Mouse (Mus musculus) limb, embryonic 14.5 days (tissue): ENCODE measurements around the gene Uggt1. TPM values are rescaled to one million over a fixed set of nuclear protein-coding genes. Genes with fewer than 3 reads are reported as not detected.

Experiments
- ATAC-seq: fragments of 200-750 bp; cut with Nextera tagmentation; 2 replicates; pipeline ENCODE4 v1.8.0; 2017; ENCODE audit warnings: low read depth, moderate number of reproducible peaks, moderate TSS enrichment; ENCODE audit not compliant: low FRiP score
- DNase-seq: peaks from one replicate; pipeline ENCODE4 v3.0.0-alpha.2; 2015; ENCODE audit warnings: low spot score
- H3K27ac ChIP-seq: fragments of 300-500 bp; sonication (generic); replicated peaks from 2 replicates; pipeline ENCODE4 v1.5.1; 2014; ENCODE audit warnings: low read depth, mild to moderate bottlenecking, low read length, moderate library complexity, mixed read lengths
- H3K27me3 ChIP-seq: fragments of 300-500 bp; sonication (generic); 2 replicates; pipeline ENCODE4 v1.6.1; 2014; ENCODE audit warnings: low read length, mixed read lengths; ENCODE audit not compliant: control insufficient read depth, insufficient read depth
- H3K36me3 ChIP-seq: fragments of 300-500 bp; sonication (generic); 2 replicates; pipeline ENCODE4 v1.6.1; 2014; ENCODE audit warnings: mild to moderate bottlenecking, low read length, moderate library complexity, mixed read lengths; ENCODE audit not compliant: control insufficient read depth, insufficient read depth
- H3K4me1 ChIP-seq: fragments of 300-500 bp; sonication (generic); 2 replicates; pipeline ENCODE4 v1.6.1; 2014; ENCODE audit warnings: antibody characterized with exemption, low read length, mixed read lengths; ENCODE audit not compliant: control insufficient read depth, insufficient read depth
- H3K4me2 ChIP-seq: fragments of 300-500 bp; sonication (generic); replicated peaks from 2 replicates; pipeline ENCODE4 v1.6.1; 2014; ENCODE audit warnings: low read depth, mild to moderate bottlenecking, low read length, moderate library complexity; ENCODE audit not compliant: severe bottlenecking
- H3K4me3 ChIP-seq: fragments of 300-500 bp; sonication (generic); replicated peaks from 2 replicates; pipeline ENCODE4 v1.5.1; 2014; ENCODE audit warnings: low read length
- H3K9ac ChIP-seq: fragments of 300-500 bp; sonication (generic); 2 replicates; pipeline ENCODE4 v1.6.1; 2014; ENCODE audit warnings: mild to moderate bottlenecking, low read depth, low read length, moderate library complexity; ENCODE audit not compliant: severe bottlenecking
- H3K9me3 ChIP-seq: fragments of 300-500 bp; sonication (generic); 2 replicates; pipeline ENCODE4 v1.6.1; 2016; ENCODE audit warnings: low read length; ENCODE audit not compliant: control insufficient read depth
- POLR2A ChIP-seq: fragments of 200-500 bp; IDR thresholded peaks from 2 replicates; pipeline ENCODE4 v1.8.0; 2012; ENCODE audit warnings: inconsistent platforms, mild to moderate bottlenecking, moderate library complexity, borderline replicate concordance; ENCODE audit not compliant: insufficient read depth, insufficient read length; ENCODE audit errors: extremely low read depth
- WGBS: fragments of 180-500 bp; shearing (Covaris S2); extraction: QIAGEN DNeasy Blood & Tissue Kit; methylation state at CpG from one replicate; pipeline ENCODE4 v1.1.7; 2014; 5-methylcytosine and 5-hydroxymethylcytosine counted together
- polyA plus RNA-seq, 2 experiments: library from polyadenylated mRNA; depleted of rRNA in 1 of 2; stranded (reverse) in 1 of 2; unstranded in 1 of 2; fragments of >200 nt; fragmentation: Nextera tagmentation in 1 of 2; extraction: Ambion mirVana in 1 of 2; gene quantifications; 2 replicates each; pipeline versions ENCODE4 v1.2.1 to v1.2.3; 2012 to 2014

Gene Uggt1
- polyA plus RNA-seq, 2 experiments = 30.8 to 74.3 TPM

GRCm38 (mm10) chr1:36263833-36264488 lies 19.4 kb upstream of the Uggt1 start:
- TF ChIP-seq POLR2A = no peak
- Histone ChIP-seq H3K27ac (no peak overlapping the region), H3K4me2 (no peak overlapping the region), H3K9ac (0 out of 2 replicates have a peak overlapping the region, but pooled peaks have one; percentile 25), H3K4me3 (no peak overlapping the region), H3K36me3 (no peaks in the 10 kb centered on the region), H3K27me3 (0 out of 2 replicates have a peak, but pooled peaks cover under 1% of the 10 kb centered on the region), H3K9me3 (no peaks in the 10 kb centered on the region; the same call in 1 of the 2 replicates), H3K4me1 (no peaks in the 10 kb centered on the region)
- peak; percentile 30 for DNase-seq
- 70% methylated on average over 13 of the region's 13 CpGs for WGBS
- ATAC-seq = no peak

GRCm38 (mm10) chr1:36261708-36262504 lies 17.4 kb upstream of the Uggt1 start:
- TF ChIP-seq POLR2A = no peak
- whole genome bisulfite sequencing = 80% methylated on average over 19 of the region's 19 CpGs
- no peaks in the 10 kb centered on the region for H3K27me3 ChIP-seq

GRCm38 (mm10) chr1:36260418-36260817 lies 15.9 kb upstream of the Uggt1 start:
- H3K4me1 ChIP-seq = 0 out of 2 replicates have a peak, but pooled peaks cover 3% of the 10 kb centered on the region
- DNase-seq (no peak), ATAC-seq (no peak)
- no peaks in the 10 kb centered on the region; the same call in 1 of the 2 replicates for H3K9me3 ChIP-seq
- no peak overlapping the region for H3K4me2 ChIP-seq
- no peaks in the 10 kb centered on the region for H3K27me3 ChIP-seq
- no peak overlapping the region for H3K4me3 ChIP-seq
- WGBS = 95% methylated on average over 1 of the region's 1 CpGs
- H3K9ac ChIP-seq = no peak overlapping the region
- TF ChIP-seq POLR2A = no peak
- H3K36me3 ChIP-seq = no peaks in the 10 kb centered on the region
- no peak overlapping the region for H3K27ac ChIP-seq

More at GRCm38 (mm10) chr1:36261708-36262504, 17.4 kb upstream of the Uggt1 start:
- Histone ChIP-seq H3K36me3 (no peaks in the 10 kb centered on the region), H3K9ac (no peak overlapping the region), H3K4me3 (no peak overlapping the region), H3K4me1 (no peaks in the 10 kb centered on the region), H3K9me3 (no peaks in the 10 kb centered on the region; the same call in 1 of the 2 replicates), H3K4me2 (no peak overlapping the region), H3K27ac (no peak overlapping the region)
- ATAC-seq (no peak), DNase-seq (no peak)

GRCm38 (mm10) chr1:36259281-36259680 lies 14.8 kb upstream of the Uggt1 start:
- no peak overlapping the region for H3K27ac ChIP-seq
- H3K9me3 ChIP-seq = no peaks in the 10 kb centered on the region; the same call in 1 of the 2 replicates
- ATAC-seq (no peak), DNase-seq (no peak)
- no peak for TF ChIP-seq POLR2A
- H3K4me3 ChIP-seq = no peak overlapping the region
- 89% methylated on average over 2 of the region's 2 CpGs for WGBS
- H3K4me1 ChIP-seq = peaks cover 9% of the 10 kb centered on the region; the same call in 1 of the 2 replicates
- H3K4me2 ChIP-seq = no peak overlapping the region
- no peak overlapping the region for H3K9ac ChIP-seq
- no peaks in the 10 kb centered on the region for H3K36me3 ChIP-seq
- H3K27me3 ChIP-seq = no peaks in the 10 kb centered on the region

- H3K4me3 ChIP-seq = no peak overlapping the region
- H3K9me3 ChIP-seq = no peaks in the 10 kb centered on the region; the same call in 1 of the 2 replicates
- ATAC-seq = no peak
- no peak for DNase-seq
- H3K27ac ChIP-seq = no peak overlapping the region
- no peak for TF ChIP-seq POLR2A
- H3K36me3 ChIP-seq = no peaks in the 10 kb centered on the region
- H3K4me2 ChIP-seq = no peak overlapping the region
- 70% methylated on average over 2 of the region's 2 CpGs for WGBS
- no peaks in the 10 kb centered on the region for H3K27me3 ChIP-seq
- H3K9ac ChIP-seq = no peak overlapping the region
- H3K4me1 ChIP-seq = peaks cover 9% of the 10 kb centered on the region; the same call in 1 of the 2 replicates
Measured at GRCm38 (mm10) chr1:36258631-36259030, 14.1 kb upstream of the Uggt1 start.
